Mouse (Mus musculus) forebrain, postnatal 0 days (tissue): ENCODE measurements around the gene Nbas. TPM values are rescaled to one million over a fixed set of nuclear protein-coding genes. Genes with fewer than 3 reads are reported as not detected.

ENCODE experiments used
- ATAC-seq: fragments of 200-750 bp; cut with Nextera tagmentation; 2 replicates; pipeline ENCODE4 v1.8.0; 2017; ENCODE audit warnings: mild to moderate bottlenecking, moderate library complexity
- DNase-seq: peaks from one replicate; pipeline ENCODE4 v3.0.0-alpha.2; 2015
- H3K27ac ChIP-seq: fragments of 300-500 bp; sonication (generic); 2 replicates; pipeline ENCODE4 v1.5.1; 2014; ENCODE audit warnings: low read depth, mild to moderate bottlenecking, antibody characterized with exemption, low read length, moderate library complexity, mixed read lengths
- H3K27me3 ChIP-seq: fragments of 300-500 bp; sonication (generic); 2 replicates; pipeline ENCODE4 v1.6.1; 2014; ENCODE audit warnings: mild to moderate bottlenecking, low read length, mixed read lengths; ENCODE audit not compliant: insufficient read depth
- H3K36me3 ChIP-seq: fragments of 300-500 bp; sonication (generic); 2 replicates; pipeline ENCODE4 v1.6.1; 2014; ENCODE audit warnings: mild to moderate bottlenecking, moderate library complexity; ENCODE audit not compliant: insufficient read depth
- H3K4me1 ChIP-seq: fragments of 300-500 bp; sonication (generic); 2 replicates; pipeline ENCODE4 v1.6.1; 2014; ENCODE audit warnings: antibody characterized with exemption; ENCODE audit not compliant: insufficient read depth
- H3K4me2 ChIP-seq: fragments of 300-500 bp; sonication (generic); 2 replicates; pipeline ENCODE4 v1.6.1; 2014; ENCODE audit warnings: low read depth, mild to moderate bottlenecking, moderate library complexity
- H3K4me3 ChIP-seq: fragments of 300-500 bp; sonication (generic); 2 replicates; pipeline ENCODE4 v1.5.1; 2014; ENCODE audit warnings: low read depth, low read length, mixed read lengths
- H3K9ac ChIP-seq: fragments of 300-500 bp; sonication (generic); 2 replicates; pipeline ENCODE4 v1.6.1; 2014; ENCODE audit warnings: mild to moderate bottlenecking
- H3K9me3 ChIP-seq: fragments of 300-500 bp; sonication (generic); 2 replicates; pipeline ENCODE4 v1.6.1; 2016; ENCODE audit warnings: low read length
- CTCF ChIP-seq: sonication (generic); IDR thresholded peaks from 2 replicates; pipeline ENCODE4 v1.5.1; 2016; ENCODE audit warnings: antibody characterized with exemption, control low read depth, low read depth
- WGBS: fragments of 180-500 bp; shearing (Covaris S2); extraction: QIAGEN DNeasy Blood & Tissue Kit; methylation state at CpG from one replicate; pipeline ENCODE4 v1.1.7; 2014; 5-methylcytosine and 5-hydroxymethylcytosine counted together
- polyA plus RNA-seq: library from polyadenylated mRNA; unstranded; fragments of >200 nt; fragmentation: Nextera tagmentation; extraction: Ambion mirVana; gene quantifications from 2 replicates; pipeline ENCODE4 v1.2.1, GENCODE M21; 2015
- total RNA-seq: library from RNA; depleted of rRNA; stranded (reverse); fragments of >200 nt; gene quantifications from 2 replicates; pipeline ENCODE4 v1.2.3, GENCODE M21; 2014

Nbas gene
- total and polyA plus RNA-seq, 2 experiments from 2014 or later: 9.8 to 32.2 TPM

GRCm38 (mm10) chr12:13518082-13518481, 249.1 kb downstream of the Nbas start:
- peaks cover 6% of the 10 kb centered on the region; the same call in 1 of the 2 replicates for H3K36me3 ChIP-seq
- no peak overlapping the region for H3K4me2 ChIP-seq
- no peak for ATAC-seq
- H3K9ac ChIP-seq: no peak overlapping the region
- H3K4me1 ChIP-seq: no peaks in the 10 kb centered on the region
- TF ChIP-seq CTCF: no peak
- H3K27ac ChIP-seq: no peak overlapping the region
- no peak overlapping the region for H3K4me3 ChIP-seq
- no peaks in the 10 kb centered on the region for H3K27me3 ChIP-seq
- no peaks in the 10 kb centered on the region for H3K9me3 ChIP-seq
- WGBS: 34% methylated on average over 1 of the region's 1 CpGs
- no peak for DNase-seq

GRCm38 (mm10) chr12:13519413-13519812, 250.5 kb downstream of the Nbas start:
- DNase-seq: no peak
- no peak for TF ChIP-seq CTCF
- Histone ChIP-seq H3K4me2 (no peak overlapping the region), H3K4me3 (no peak overlapping the region), H3K27ac (no peak overlapping the region), H3K4me1 (no peaks in the 10 kb centered on the region), H3K9ac (no peak overlapping the region), H3K27me3 (no peaks in the 10 kb centered on the region), H3K36me3 (peaks cover 6% of the 10 kb centered on the region; the same call in 1 of the 2 replicates), H3K9me3 (no peaks in the 10 kb centered on the region)
- 67% methylated on average over 6 of the region's 6 CpGs for WGBS
- ATAC-seq: no peak

- H3K9ac ChIP-seq: no peak overlapping the region
- WGBS: 84% methylated on average over 1 of the region's 1 CpGs
Observed at GRCm38 (mm10) chr12:13532731-13533365, 263.9 kb downstream of the Nbas start.

GRCm38 (mm10) chr12:13539171-13539570, 270.2 kb downstream of the Nbas start:
- TF ChIP-seq CTCF: no peak
- DNase-seq (no peak), ATAC-seq (no peak)
- no peak overlapping the region for H3K27ac ChIP-seq
- H3K27me3 ChIP-seq: no peaks in the 10 kb centered on the region
- 88% methylated on average over 4 of the region's 4 CpGs for WGBS
- peaks cover 5% of the 10 kb centered on the region; the same call in 1 of the 2 replicates for H3K36me3 ChIP-seq
- H3K4me2 ChIP-seq: no peak overlapping the region
- H3K4me1 ChIP-seq: no peaks in the 10 kb centered on the region
- H3K9ac ChIP-seq: no peak overlapping the region
- H3K4me3 ChIP-seq: no peak overlapping the region
- H3K9me3 ChIP-seq: no peaks in the 10 kb centered on the region

More at GRCm38 (mm10) chr12:13532731-13533365, 263.9 kb downstream of the Nbas start:
- peaks cover 5% of the 10 kb centered on the region; the same call in 1 of the 2 replicates for H3K36me3 ChIP-seq
- no peak for ATAC-seq
- H3K4me2 ChIP-seq: no peak overlapping the region
- H3K4me3 ChIP-seq: no peak overlapping the region
- DNase-seq: peak; percentile 3
- H3K27me3 ChIP-seq: no peaks in the 10 kb centered on the region
- H3K4me1 ChIP-seq: no peaks in the 10 kb centered on the region
- no peaks in the 10 kb centered on the region for H3K9me3 ChIP-seq
- no peak overlapping the region for H3K27ac ChIP-seq
- TF ChIP-seq CTCF: peak; percentile 52

GRCm38 (mm10) chr12:13543806-13544205, 274.9 kb downstream of the Nbas start:
- no peak overlapping the region for H3K9ac ChIP-seq
- no peak for DNase-seq
- no peak overlapping the region for H3K27ac ChIP-seq
- no peaks in the 10 kb centered on the region for H3K27me3 ChIP-seq
- no peaks in the 10 kb centered on the region for H3K36me3 ChIP-seq
- H3K4me2 ChIP-seq: no peak overlapping the region
- no peak for ATAC-seq
- TF ChIP-seq CTCF: no peak
- 57% methylated on average over 5 of the region's 5 CpGs for WGBS
- H3K4me3 ChIP-seq: no peak overlapping the region
- H3K9me3 ChIP-seq: no peaks in the 10 kb centered on the region
- H3K4me1 ChIP-seq: no peaks in the 10 kb centered on the region

GRCm38 (mm10) chr12:13563646-13564289, 294.8 kb downstream of the Nbas start:
- ATAC-seq (no peak), DNase-seq (no peak)
- TF ChIP-seq CTCF: no peak
- Histone ChIP-seq H3K4me3 (no peak overlapping the region), H3K4me2 (no peak overlapping the region), H3K27ac (no peak overlapping the region), H3K27me3 (no peaks in the 10 kb centered on the region), H3K4me1 (no peaks in the 10 kb centered on the region), H3K36me3 (0 out of 2 replicates have a peak, but pooled peaks cover 4% of the 10 kb centered on the region), H3K9ac (no peak overlapping the region), H3K9me3 (no peaks in the 10 kb centered on the region)
- WGBS: 81% methylated on average over 5 of the region's 5 CpGs

- Histone ChIP-seq H3K27ac (no peak overlapping the region), H3K4me1 (no peaks in the 10 kb centered on the region), H3K27me3 (no peaks in the 10 kb centered on the region), H3K4me2 (no peak overlapping the region), H3K4me3 (no peak overlapping the region), H3K36me3 (0 out of 2 replicates have a peak, but pooled peaks cover 4% of the 10 kb centered on the region), H3K9me3 (no peaks in the 10 kb centered on the region), H3K9ac (no peak overlapping the region)
- TF ChIP-seq CTCF: no peak
- 84% methylated on average over 2 of the region's 2 CpGs for WGBS
- ATAC-seq (no peak), DNase-seq (no peak)
Observed at GRCm38 (mm10) chr12:13564330-13564729, 295.4 kb downstream of the Nbas start.
